Mouse (Mus musculus): ENCODE data around the gene Myo1h.

DNA sequence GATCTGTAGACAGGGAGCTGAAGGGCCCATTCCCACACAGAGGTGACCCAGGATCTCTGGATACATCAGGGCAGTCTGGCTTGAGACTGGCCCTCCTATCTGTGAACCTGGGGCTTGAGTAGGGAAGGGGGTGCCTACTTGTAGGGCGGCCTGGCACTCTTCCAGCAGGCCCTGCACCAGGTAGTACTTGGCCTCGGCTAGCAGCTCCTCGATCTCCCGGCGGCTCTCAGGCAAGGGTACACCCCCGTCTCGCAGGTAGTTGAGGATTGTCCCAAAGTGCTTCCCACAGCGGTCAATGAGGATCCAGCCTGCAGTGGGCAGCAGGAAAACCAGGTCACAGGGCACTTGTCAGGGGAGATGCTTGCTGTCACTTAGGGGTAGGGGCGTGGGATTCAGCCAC is 81.0 kb downstream of the Myo1h start:
- no peak for TF ChIP-seq EP300 (optimal IDR thresholded peaks at IDR 0.05)
- TF ChIP-seq CTCF (IDR thresholded peaks at IDR 0.05; ENCODE audit: low read depth) = no peak
